ENCODE assay signal across 8 mouse cellular contexts in genomic region chr5:137533117-137533827, GRCm38 (mm10). TPM values are rescaled to one million over a fixed set of nuclear protein-coding genes. Genes with fewer than 3 reads are reported as not detected.
DNase-seq lines count a peak whose midpoint lies in the region; ATAC-seq lines count a peak whose summit lies in the region.

TSS of gene Epo (minus strand) at chr5:137533242.
TSS of gene Gnb2 (minus strand) at chr5:137533510.

- H3K4me3 ChIP-seq in brown adipose tissue, adult 24 weeks (ENCODE audit: insufficient read depth, low read depth, low read length): peak within 1 kb of the TSS; percentile 94
- H3K4me3 ChIP-seq in heart, embryonic 13.5 days: peak within 1 kb of the TSS; percentile 84
- peak within 1 kb of the TSS; percentile 92 for H3K4me3 ChIP-seq in liver, embryonic 12.5 days
- peak within 1 kb of the TSS; percentile 81 for H3K4me3 ChIP-seq in stomach, embryonic 15.5 days (replicated peaks)

- peaks cover 22% of the 10 kb centered on the region for H3K36me3 ChIP-seq in heart, embryonic 13.5 days
- H3K36me3 ChIP-seq in liver, embryonic 12.5 days: peaks cover 24% of the 10 kb centered on the region
- peaks cover 15% of the 10 kb centered on the region for H3K36me3 ChIP-seq in stomach, embryonic 15.5 days

- no peaks in the 10 kb centered on the region for H3K27me3 ChIP-seq in heart, embryonic 13.5 days (replicated peaks)
- 0 out of 2 replicates have a peak, but pooled peaks cover 12% of the 10 kb centered on the region for H3K27me3 ChIP-seq in liver, embryonic 12.5 days (replicated peaks)
- H3K27me3 ChIP-seq in stomach, embryonic 15.5 days (replicated peaks): no peaks in the 10 kb centered on the region

- no peaks in the 10 kb centered on the region for H3K4me1 ChIP-seq in brown adipose tissue, adult 24 weeks (ENCODE audit: control insufficient read depth, insufficient read depth, insufficient read length, low read length)
- peaks cover 26% of the 10 kb centered on the region for H3K4me1 ChIP-seq in heart, embryonic 13.5 days
- H3K4me1 ChIP-seq in liver, embryonic 12.5 days: peaks cover 44% of the 10 kb centered on the region
- H3K4me1 ChIP-seq in stomach, embryonic 15.5 days: peaks cover 16% of the 10 kb centered on the region

- under 1% methylated on average over 38 of the region's 40 CpGs for WGBS in heart, embryonic 13.5 days
- under 1% methylated on average over 40 of the region's 40 CpGs for WGBS in liver, embryonic 12.5 days (ENCODE audit: insufficient replicate concordance)
- WGBS in stomach, embryonic 15.5 days: under 1% methylated on average over 40 of the region's 40 CpGs

- no peaks in the 10 kb centered on the region for H3K9me3 ChIP-seq in heart, embryonic 13.5 days
- no peaks in the 10 kb centered on the region for H3K9me3 ChIP-seq in liver, embryonic 12.5 days (replicated peaks)
- no peaks in the 10 kb centered on the region for H3K9me3 ChIP-seq in stomach, embryonic 15.5 days

- H3K27ac ChIP-seq in brown adipose tissue, adult 24 weeks (replicated peaks; ENCODE audit: low read depth, low read length): peak within 1 kb of the TSS; percentile 100
- H3K27ac ChIP-seq in heart, embryonic 13.5 days (replicated peaks): peak within 1 kb of the TSS; percentile 94
- peak within 1 kb of the TSS; percentile 81 for H3K27ac ChIP-seq in liver, embryonic 12.5 days
- peak within 1 kb of the TSS; percentile 95 for H3K27ac ChIP-seq in stomach, embryonic 15.5 days

- DNase-seq in CD4-positive, CD25-positive, alpha-beta regulatory T cell, adult 2 months (ENCODE audit: low read depth, low spot score): peak; percentile 98
- peak; percentile 77 for DNase-seq in fat pad, adult 2 months (ENCODE audit: extremely low read depth, low read depth, low spot score)
- DNase-seq in kidney, postnatal 10 days: peak; percentile 100
- DNase-seq in natural killer cell, adult 2 months (ENCODE audit: low spot score in 2 of 2): peak; percentile 96

- H3K4me2 ChIP-seq in heart, embryonic 13.5 days: peak within 1 kb of the TSS; percentile 97
- peak within 1 kb of the TSS; percentile 98 for H3K4me2 ChIP-seq in liver, embryonic 12.5 days
- peak within 1 kb of the TSS; percentile 83 for H3K4me2 ChIP-seq in stomach, embryonic 15.5 days

- ATAC-seq in heart, embryonic 13.5 days (ENCODE audit: extremely low read depth, insufficient number of reproducible peaks, low FRiP score, low TSS enrichment): peak; percentile 76
- peak; percentile 80 for ATAC-seq in liver, embryonic 12.5 days
- ATAC-seq in stomach, embryonic 15.5 days (ENCODE audit: insufficient read depth, low FRiP score, low read depth): peak; percentile 82

- H3K9ac ChIP-seq in heart, embryonic 13.5 days: peak within 1 kb of the TSS; percentile 92
- peak within 1 kb of the TSS; percentile 95 for H3K9ac ChIP-seq in liver, embryonic 12.5 days
- peak within 1 kb of the TSS; percentile 95 for H3K9ac ChIP-seq in stomach, embryonic 15.5 days

RNA-seq across cellular contexts. Expression of gene Epo, which starts in this region (rescaled TPM):
- polyA plus RNA-seq in brown adipose tissue, adult 24 weeks (2012; ENCODE audit: insufficient read depth, insufficient read length, missing spikeins): not detected in 2 replicates
- not detected in 2 replicates for polyA plus RNA-seq in heart, embryonic 13.5 days (2015; fragmentation: Nextera tagmentation; extraction: Ambion mirVana)
- 1.7 and 2.3 TPM in 2 replicates for polyA plus RNA-seq in liver, embryonic 12.5 days (2016; fragmentation: Nextera tagmentation; extraction: Ambion mirVana)
- polyA plus RNA-seq in stomach, embryonic 15.5 days (2015; fragmentation: Nextera tagmentation; extraction: Ambion mirVana): not detected in 2 replicates

RNA-seq across cellular contexts. Expression of gene Gnb2, which starts in this region (rescaled TPM):
- polyA plus RNA-seq in brown adipose tissue, adult 24 weeks (2012; ENCODE audit: insufficient read depth, insufficient read length, missing spikeins): 285 and 328 TPM in 2 replicates
- 299 and 300 TPM in 2 replicates for polyA plus RNA-seq in heart, embryonic 13.5 days (2015; fragmentation: Nextera tagmentation; extraction: Ambion mirVana)
- 215 and 221 TPM in 2 replicates for polyA plus RNA-seq in liver, embryonic 12.5 days (2016; fragmentation: Nextera tagmentation; extraction: Ambion mirVana)
- polyA plus RNA-seq in stomach, embryonic 15.5 days (2015; fragmentation: Nextera tagmentation; extraction: Ambion mirVana): 359 and 366 TPM in 2 replicates

Comparison
In these comparisons a context has a peak if more than half of its experiments do, and no peak if none do; other contexts are left out.
1. Peak in every context shown above with its lines: DNase-seq, ATAC-seq, H3K4me3 ChIP-seq and H3K27ac ChIP-seq.